Comparison of ENCODE assay signal across 11 mouse cellular contexts in the genomic region with DNA sequence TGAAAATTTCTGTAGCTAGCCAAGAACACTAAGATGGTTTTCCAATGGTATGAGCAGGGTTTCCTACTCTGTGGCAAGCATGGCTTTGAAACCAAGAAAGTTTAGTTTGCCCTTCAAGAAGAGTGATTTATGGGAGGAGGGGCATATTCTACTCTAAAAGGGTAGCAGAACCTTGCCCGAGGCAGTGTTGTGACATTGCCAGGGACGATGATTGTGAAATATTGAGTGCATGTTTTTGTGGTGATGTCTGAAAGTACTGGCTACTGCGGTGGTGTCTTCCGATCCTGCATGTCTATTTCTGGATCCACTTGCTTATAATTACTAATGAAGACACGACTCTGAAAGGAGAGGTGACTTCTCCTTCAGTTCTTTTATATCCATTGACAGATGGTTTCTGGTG.
DNase-seq lines count a peak whose midpoint lies in the region; ATAC-seq and TF ChIP-seq lines count a peak whose summit lies in the region.
"Had no signal": no experiment of that assay in that cellular context is flagged by ENCODE, and none has a peak within 500 bp of the region (broad histone marks: within the 10 kb centered on the region; RNA-seq: fewer than 3 reads in every experiment).

No protein-coding gene starts in this region.

- no peak overlapping the region for H3ac ChIP-seq in C2C12 (ENCODE audit: control insufficient read depth, insufficient read length, low read depth)

- no peaks in the 10 kb centered on the region for H3K79me2 ChIP-seq in heart, adult 2 months (replicated peaks; ENCODE audit: control insufficient read depth, insufficient read depth, low read length)
- no peaks in the 10 kb centered on the region for H3K79me2 ChIP-seq in C2C12 (ENCODE audit: control insufficient read depth, insufficient read depth)

- H3K27me3 ChIP-seq in heart, adult 2 months (ENCODE audit: control insufficient read depth, insufficient read depth, low read length) = no peaks in the 10 kb centered on the region
- H3K27me3 ChIP-seq in heart, embryonic 10.5 days (ENCODE audit: insufficient read depth, poor library complexity, severe bottlenecking) = no peaks in the 10 kb centered on the region
- H3K27me3 ChIP-seq in C2C12 (ENCODE audit: control insufficient read depth, insufficient read depth, insufficient read length) = no peaks in the 10 kb centered on the region
- H3K27me3 ChIP-seq in forebrain, embryonic 12.5 days = no peaks in the 10 kb centered on the region
- H3K27me3 ChIP-seq: limb, embryonic 15.5 days had no signal

- intact Hi-C loops in heart, adult 2 months (cut with DNase I) = loop anchor here (10.0 kb wide), 2 partner anchors 120 to 590 kb away; no protein-coding TSS in a partner anchor

- 35% methylated on average over 5 of the region's 5 CpGs for WGBS in heart, adult 2 months
- WGBS in heart, embryonic 10.5 days = 74% methylated on average over 5 of the region's 5 CpGs
- WGBS in lung, adult 2 months = 47% methylated on average over 5 of the region's 5 CpGs
- 90% methylated on average over 5 of the region's 5 CpGs for WGBS in forebrain, embryonic 12.5 days

- TF ChIP-seq POLR2A in heart, adult 2 months (IDR thresholded peaks at IDR 0.05; ENCODE audit: insufficient read depth, low read depth, low read length) = no peak
- TF ChIP-seq POLR2A in lung, adult 2 months (IDR thresholded peaks at IDR 0.05; ENCODE audit: borderline replicate concordance, extremely low read depth, low read depth, low read length) = no peak

- peak; percentile 26 to 71 for DNase-seq in heart, adult 2 months
- no peak for DNase-seq in heart, embryonic 10.5 days (ENCODE audit: low spot score)
- peak; percentile 29 for DNase-seq in brain, adult 2 months (ENCODE audit: low read depth, low spot score)
- peak; percentile 11 for DNase-seq in lung, adult 2 months
- no peak for DNase-seq in testis, postnatal 10 days (ENCODE audit: low spot score)
- no peak for DNase-seq in thymus, adult 18-20 months
- DNase-seq: right cerebral cortex, postnatal 25 days had no signal

- ATAC-seq in forebrain, embryonic 12.5 days (ENCODE audit: low FRiP score) = no peak
- ATAC-seq: intestine, postnatal 0 days had no signal

- no peak overlapping the region for H3K9ac ChIP-seq in heart, adult 2 months (ENCODE audit: low read depth, low read length)
- no peak overlapping the region for H3K9ac ChIP-seq in forebrain, embryonic 12.5 days
- H3K9ac ChIP-seq: limb, embryonic 15.5 days had no signal

- no peak overlapping the region for H3K4me3 ChIP-seq in heart, adult 2 months
- H3K4me3 ChIP-seq in heart, embryonic 10.5 days = no peak overlapping the region
- no peak overlapping the region for H3K4me3 ChIP-seq in C2C12 (ENCODE audit: insufficient read depth, poor library complexity, severe bottlenecking)
- no peak overlapping the region for H3K4me3 ChIP-seq in lung, adult 2 months (replicated peaks; ENCODE audit: extremely low read depth, low read depth, low read length)
- no peak overlapping the region for H3K4me3 ChIP-seq in forebrain, embryonic 12.5 days (replicated peaks)
- H3K4me3 ChIP-seq: limb, embryonic 15.5 days had no signal

- TF ChIP-seq EP300 in heart, adult 2 months (IDR thresholded peaks at IDR 0.05; ENCODE audit: insufficient read depth, low read depth, low read length) = no peak

- no peaks in the 10 kb centered on the region for H3K79me3 ChIP-seq in C2C12 (ENCODE audit: low read depth)

- peak overlapping the region; percentile 45 for H3K27ac ChIP-seq in heart, adult 2 months
- H3K27ac ChIP-seq in heart, embryonic 10.5 days = no peak overlapping the region
- H3K27ac ChIP-seq in forebrain, embryonic 12.5 days = no peak overlapping the region
- H3K27ac ChIP-seq: limb, embryonic 15.5 days had no signal

- H3K36me3 ChIP-seq in heart, adult 2 months (ENCODE audit: control insufficient read depth, insufficient read depth, low read length) = peaks cover 3% of the 10 kb centered on the region; the same call in 1 of the 2 replicates
- H3K36me3 ChIP-seq in heart, embryonic 10.5 days = no peaks in the 10 kb centered on the region
- H3K36me3 ChIP-seq in C2C12 (ENCODE audit: control insufficient read depth, insufficient read depth) = no peaks in the 10 kb centered on the region
- no peaks in the 10 kb centered on the region for H3K36me3 ChIP-seq in forebrain, embryonic 12.5 days (replicated peaks)
- H3K36me3 ChIP-seq: limb, embryonic 15.5 days had no signal

- H3K4me1 ChIP-seq in heart, adult 2 months (ENCODE audit: control insufficient read depth, insufficient read depth, low read length) = peaks cover 2% of the 10 kb centered on the region; the same call in 1 of the 2 replicates
- peaks cover 4% of the 10 kb centered on the region; the same call in 1 of the 2 replicates for H3K4me1 ChIP-seq in heart, embryonic 10.5 days
- H3K4me1 ChIP-seq in lung, adult 2 months (ENCODE audit: control insufficient read depth, insufficient read depth, low read length) = no peaks in the 10 kb centered on the region
- no peaks in the 10 kb centered on the region for H3K4me1 ChIP-seq in forebrain, embryonic 12.5 days
- H3K4me1 ChIP-seq: limb, embryonic 15.5 days had no signal

- no peak for TF ChIP-seq CTCF in heart, adult 2 months (IDR thresholded peaks at IDR 0.05)
- no peak for TF ChIP-seq CTCF in C2C12 (IDR thresholded peaks at IDR 0.05; ENCODE audit: control insufficient read depth, insufficient read depth, insufficient read length)
- no peak for TF ChIP-seq CTCF in lung, adult 2 months (IDR thresholded peaks at IDR 0.05; ENCODE audit: insufficient read depth, low read length)

- no peak overlapping the region for H3K4me2 ChIP-seq in forebrain, embryonic 12.5 days
- H3K4me2 ChIP-seq: limb, embryonic 15.5 days had no signal

- no peaks in the 10 kb centered on the region for H3K9me3 ChIP-seq in heart, embryonic 10.5 days
- H3K9me3 ChIP-seq in forebrain, embryonic 12.5 days = no peaks in the 10 kb centered on the region
- H3K9me3 ChIP-seq: limb, embryonic 15.5 days had no signal

TF ChIP-seq in C2C12, 6 proteins besides CTCF, POLR2A, EP300 and RAD21:
- TF ChIP-seq MYOD1 (IDR thresholded peaks at IDR 0.05; ENCODE audit: control insufficient read depth, insufficient read length, low read depth) (no peak), CEBPB (IDR thresholded peaks at IDR 0.05; ENCODE audit: low read depth) (peak; percentile 14)

Comparison
In these comparisons a context has a peak if more than half of its experiments do, and no peak if none do; other contexts are left out.
1. DNase-seq: peak in heart, adult 2 months (2 of 2), brain, adult 2 months (single experiment) and lung, adult 2 months (single experiment); none in heart, embryonic 10.5 days (single experiment), testis, postnatal 10 days (single experiment) and thymus, adult 18-20 months (0 of 2).